Mouse (Mus musculus) embryonic facial prominence, embryonic 14.5 days (tissue): ENCODE measurements around the gene Kansl3. TPM values are rescaled to one million over a fixed set of nuclear protein-coding genes. Genes with fewer than 3 reads are reported as not detected.

ENCODE experiments used
- ATAC-seq: fragments of 200-750 bp; cut with Nextera tagmentation; 2 replicates; pipeline ENCODE4 v1.8.0; 2017; ENCODE audit warnings: low read depth, moderate number of reproducible peaks, moderate TSS enrichment
- DNase-seq: peaks from one replicate; pipeline ENCODE4 v3.0.0-alpha.2; 2015; ENCODE audit warnings: low spot score
- H3K27ac ChIP-seq: fragments of 300-500 bp; sonication (generic); replicated peaks from 2 replicates; pipeline ENCODE4 v1.5.1; 2014; ENCODE audit warnings: low read depth, mild to moderate bottlenecking, low read length, moderate library complexity
- H3K27me3 ChIP-seq: fragments of 300-500 bp; sonication (generic); replicated peaks from 2 replicates; pipeline ENCODE4 v1.6.1; 2014; ENCODE audit warnings: low read length; ENCODE audit not compliant: control insufficient read depth, insufficient read depth
- H3K36me3 ChIP-seq: fragments of 300-500 bp; sonication (generic); 2 replicates; pipeline ENCODE4 v1.6.1; 2014; ENCODE audit warnings: low read length, mixed read lengths; ENCODE audit not compliant: control insufficient read depth, insufficient read depth
- H3K4me1 ChIP-seq: fragments of 300-500 bp; sonication (generic); 2 replicates; pipeline ENCODE4 v1.6.1; 2014; ENCODE audit warnings: antibody characterized with exemption, low read length; ENCODE audit not compliant: control insufficient read depth, insufficient read depth
- H3K4me2 ChIP-seq: fragments of 300-500 bp; sonication (generic); 2 replicates; pipeline ENCODE4 v1.6.1; 2014; ENCODE audit warnings: low read depth, mild to moderate bottlenecking, low read length, moderate library complexity, mixed read lengths
- H3K4me3 ChIP-seq: fragments of 300-500 bp; sonication (generic); 2 replicates; pipeline ENCODE4 v1.5.1; 2014; ENCODE audit warnings: low read depth, mild to moderate bottlenecking, low read length
- H3K9ac ChIP-seq: fragments of 300-500 bp; sonication (generic); 2 replicates; pipeline ENCODE4 v1.6.1; 2014; ENCODE audit warnings: low read depth, mild to moderate bottlenecking, low read length, moderate library complexity, mixed read lengths
- H3K9me3 ChIP-seq: fragments of 300-500 bp; sonication (generic); 2 replicates; pipeline ENCODE4 v1.6.1; 2016; ENCODE audit warnings: low read length; ENCODE audit not compliant: control insufficient read depth
- WGBS: fragments of 180-500 bp; shearing (Covaris S2); extraction: QIAGEN DNeasy Blood & Tissue Kit; methylation state at CpG from one replicate; pipeline ENCODE4 v1.1.7; 2014; 5-methylcytosine and 5-hydroxymethylcytosine counted together
- polyA plus RNA-seq: library from polyadenylated mRNA; unstranded; fragments of >200 nt; fragmentation: Nextera tagmentation; extraction: Ambion mirVana; gene quantifications from 2 replicates; pipeline ENCODE4 v1.2.1, GENCODE M21; 2014

Gene Kansl3
- polyA plus RNA-seq, 1 experiment from 2014 or later: 35.1 TPM

GRCm38 (mm10) chr1:36325900-36326321 lies 43.1 kb downstream of the Kansl3 start:
- peaks cover 14% of the 10 kb centered on the region for H3K4me1 ChIP-seq
- DNase-seq (no peak), ATAC-seq (no peak)
- WGBS: 88% methylated on average over 2 of the region's 2 CpGs
- H3K9ac ChIP-seq: no peak overlapping the region
- no peak overlapping the region for H3K4me3 ChIP-seq
- H3K27ac ChIP-seq: no peak overlapping the region
- no peak overlapping the region for H3K4me2 ChIP-seq
- H3K27me3 ChIP-seq: no peaks in the 10 kb centered on the region
- H3K36me3 ChIP-seq: peaks cover 14% of the 10 kb centered on the region
- H3K9me3 ChIP-seq: no peaks in the 10 kb centered on the region

GRCm38 (mm10) chr1:36323746-36324448 lies 45.1 kb downstream of the Kansl3 start:
- peaks cover 21% of the 10 kb centered on the region for H3K36me3 ChIP-seq
- no peak overlapping the region for H3K4me3 ChIP-seq
- H3K4me2 ChIP-seq: no peak overlapping the region
- peaks cover 14% of the 10 kb centered on the region for H3K4me1 ChIP-seq
- no peaks in the 10 kb centered on the region for H3K27me3 ChIP-seq
- ATAC-seq (peak; percentile 70), DNase-seq (peak; percentile 89)
- WGBS: 45% methylated on average over 8 of the region's 8 CpGs
- H3K9ac ChIP-seq: no peak overlapping the region
- H3K27ac ChIP-seq: peak overlapping the region; percentile 52
- no peaks in the 10 kb centered on the region for H3K9me3 ChIP-seq

- Histone ChIP-seq H3K9me3 (no peaks in the 10 kb centered on the region), H3K9ac (no peak overlapping the region), H3K27me3 (no peaks in the 10 kb centered on the region), H3K36me3 (peaks cover 21% of the 10 kb centered on the region), H3K4me3 (no peak overlapping the region), H3K4me1 (peaks cover 14% of the 10 kb centered on the region), H3K4me2 (no peak overlapping the region), H3K27ac (no peak overlapping the region; the same call in 1 of the 2 replicates)
- 35% methylated on average over 9 of the region's 9 CpGs for WGBS
- DNase-seq: no peak
- ATAC-seq: no peak
These were observed 45.9 kb downstream of the Kansl3 start for GRCm38 (mm10) chr1:36323076-36323475.

GRCm38 (mm10) chr1:36321829-36322573 lies 47.0 kb downstream of the Kansl3 start:
- H3K27me3 ChIP-seq: no peaks in the 10 kb centered on the region
- H3K9me3 ChIP-seq: no peaks in the 10 kb centered on the region
- no peak overlapping the region for H3K4me2 ChIP-seq
- no peak for ATAC-seq
- DNase-seq: no peak
- H3K4me1 ChIP-seq: peaks cover 14% of the 10 kb centered on the region
- H3K4me3 ChIP-seq: no peak overlapping the region
- H3K36me3 ChIP-seq: peaks cover 12% of the 10 kb centered on the region
- no peak overlapping the region for H3K27ac ChIP-seq
- 64% methylated on average over 11 of the region's 11 CpGs for WGBS
- no peak overlapping the region for H3K9ac ChIP-seq

- no peak overlapping the region for H3K4me3 ChIP-seq
- H3K27ac ChIP-seq: no peak overlapping the region
- 88% methylated on average over 2 of the region's 2 CpGs for WGBS
- H3K9me3 ChIP-seq: no peaks in the 10 kb centered on the region
- DNase-seq (no peak), ATAC-seq (no peak)
- no peaks in the 10 kb centered on the region for H3K27me3 ChIP-seq
- H3K4me1 ChIP-seq: peaks cover 14% of the 10 kb centered on the region
- no peak overlapping the region for H3K9ac ChIP-seq
- H3K36me3 ChIP-seq: peaks cover 12% of the 10 kb centered on the region
- no peak overlapping the region for H3K4me2 ChIP-seq
These were observed 47.8 kb downstream of the Kansl3 start for GRCm38 (mm10) chr1:36321164-36321563.

- Histone ChIP-seq H3K4me2 (no peak overlapping the region), H3K36me3 (peaks cover 12% of the 10 kb centered on the region), H3K4me3 (no peak overlapping the region), H3K9me3 (no peaks in the 10 kb centered on the region), H3K4me1 (no peaks in the 10 kb centered on the region), H3K9ac (no peak overlapping the region), H3K27ac (no peak overlapping the region), H3K27me3 (no peaks in the 10 kb centered on the region)
- ATAC-seq: no peak
- DNase-seq: no peak
- 73% methylated on average over 2 of the region's 2 CpGs for WGBS
These were observed 53.2 kb downstream of the Kansl3 start for GRCm38 (mm10) chr1:36315776-36316100.

- WGBS: 89% methylated on average over 11 of the region's 11 CpGs
- no peak for DNase-seq
These were observed 53.8 kb downstream of the Kansl3 start for GRCm38 (mm10) chr1:36314959-36315775.

GRCm38 (mm10) chr1:36309498-36309901 lies 59.5 kb downstream of the Kansl3 start:
- ATAC-seq: peak; percentile 23; the same call in 1 of the 2 replicates
- Histone ChIP-seq H3K9me3 (no peaks in the 10 kb centered on the region), H3K4me2 (peak overlapping the region; percentile 90), H3K4me3 (peak overlapping the region; percentile 4; the same call in 1 of the 2 replicates), H3K27ac (no peak overlapping the region), H3K36me3 (no peaks in the 10 kb centered on the region), H3K27me3 (no peaks in the 10 kb centered on the region), H3K9ac (no peak overlapping the region), H3K4me1 (peaks cover 17% of the 10 kb centered on the region)
- 5% methylated on average over 3 of the region's 3 CpGs for WGBS
- peak; percentile 85 for DNase-seq

More at GRCm38 (mm10) chr1:36314959-36315775, 53.8 kb downstream of the Kansl3 start:
- Histone ChIP-seq H3K9ac (no peak overlapping the region), H3K4me2 (no peak overlapping the region), H3K9me3 (no peaks in the 10 kb centered on the region), H3K4me1 (no peaks in the 10 kb centered on the region), H3K27me3 (no peaks in the 10 kb centered on the region), H3K36me3 (peaks cover 7% of the 10 kb centered on the region), H3K27ac (no peak overlapping the region), H3K4me3 (no peak overlapping the region)
- no peak for ATAC-seq
